Mouse (Mus musculus) kidney, adult 2 months (tissue): ENCODE measurements around the gene Krt42.

Experiments used
- CTCF ChIP-seq: fragments of 200-500 bp; conservative IDR thresholded peaks from 2 replicates; pipeline ENCODE4 v1.5.1; 2011; ENCODE audit warnings: low read depth, mild to moderate bottlenecking, control low read depth, low read length, moderate library complexity, mixed read lengths; ENCODE audit not compliant: insufficient read depth, insufficient read length
- POLR2A ChIP-seq: fragments of 200-500 bp; IDR thresholded peaks from one replicate; pipeline ENCODE4 v1.6.1; 2011; ENCODE audit warnings: low read depth, low read length, control low read depth

GRCm38 (mm10) chr11:100254360-100255090, 15.1 kb downstream of the Krt42 start:
- TF ChIP-seq POLR2A: no peak
- TF ChIP-seq CTCF: no peak
